Mouse (Mus musculus) liver, adult 2 months (tissue): Measurements from ENCODE around the gene Glb1l2. TPM values are rescaled to one million over a fixed set of nuclear protein-coding genes. Genes with fewer than 3 reads are reported as not detected.

Source experiments
- DNase-seq: peaks from one replicate; pipeline ENCODE4 v3.0.0-alpha.2; 2011; ENCODE audit warnings: low read depth, low spot score; ENCODE audit errors: extremely low read depth
- H3K27ac ChIP-seq: fragments of 200-500 bp; replicated peaks from 2 replicates; pipeline ENCODE4 v1.5.1; 2012; ENCODE audit warnings: low read depth, mild to moderate bottlenecking, control low read depth, inconsistent platforms, low read length; ENCODE audit not compliant: insufficient read depth
- H3K27me3 ChIP-seq: fragments of 200-500 bp; 2 replicates; pipeline ENCODE4 v1.6.1; 2012; ENCODE audit warnings: mild to moderate bottlenecking, moderate library complexity, low read length, inconsistent platforms; ENCODE audit not compliant: control insufficient read depth, insufficient read depth
- H3K36me3 ChIP-seq: fragments of 200-500 bp; 2 replicates; pipeline ENCODE4 v1.6.1; 2012; ENCODE audit warnings: low read length, inconsistent platforms; ENCODE audit not compliant: control insufficient read depth, insufficient read depth
- H3K4me1 ChIP-seq: fragments of 200-500 bp; 2 replicates; pipeline ENCODE4 v1.6.1; 2011; ENCODE audit warnings: low read length; ENCODE audit not compliant: control insufficient read depth, insufficient read depth
- H3K4me3 ChIP-seq: fragments of 200-500 bp; 2 replicates; pipeline ENCODE4 v1.5.1; 2011; ENCODE audit warnings: low read depth, mild to moderate bottlenecking, control low read depth, low read length, moderate library complexity; ENCODE audit not compliant: insufficient read depth
- H3K79me2 ChIP-seq: fragments of 200-500 bp; 2 replicates; pipeline ENCODE4 v1.6.1; 2012; ENCODE audit warnings: inconsistent platforms, mild to moderate bottlenecking, low read length, moderate library complexity; ENCODE audit not compliant: control insufficient read depth, insufficient read depth
- H3K9ac ChIP-seq: fragments of 200-500 bp; 2 replicates; pipeline ENCODE4 v1.6.1; 2012; ENCODE audit warnings: low read depth, mild to moderate bottlenecking, control low read depth, inconsistent platforms, low read length
- CTCF ChIP-seq: fragments of 200-500 bp; IDR thresholded peaks from 2 replicates; pipeline ENCODE4 v1.5.1; 2011; ENCODE audit warnings: low read depth, low read length, control low read depth
- POLR2A ChIP-seq: fragments of 200-500 bp; IDR thresholded peaks from 2 replicates; pipeline ENCODE4 v1.6.1; 2011; ENCODE audit warnings: low read length, control low read depth; ENCODE audit not compliant: insufficient read depth; ENCODE audit errors: extremely low read depth
- WGBS: fragments of 180-500 bp; shearing (Covaris S2); methylation state at CpG from one replicate; pipeline ENCODE4 v1.1.7; 2018; 5-methylcytosine and 5-hydroxymethylcytosine counted together
- polyA plus RNA-seq: library from polyadenylated mRNA; depleted of rRNA; stranded (reverse); fragments of >200 nt; gene quantifications from 2 replicates; pipeline ENCODE4 v1.2.3, GENCODE M21; 2012
- total RNA-seq: library from RNA; depleted of rRNA; stranded (reverse); fragments of >200 nt; gene quantifications from 2 replicates; pipeline ENCODE4 v1.2.3, GENCODE M21; 2014

The Glb1l2 gene
- total and polyA plus RNA-seq, 2 experiments, result 0.09 TPM; not detected in 1

DNA sequence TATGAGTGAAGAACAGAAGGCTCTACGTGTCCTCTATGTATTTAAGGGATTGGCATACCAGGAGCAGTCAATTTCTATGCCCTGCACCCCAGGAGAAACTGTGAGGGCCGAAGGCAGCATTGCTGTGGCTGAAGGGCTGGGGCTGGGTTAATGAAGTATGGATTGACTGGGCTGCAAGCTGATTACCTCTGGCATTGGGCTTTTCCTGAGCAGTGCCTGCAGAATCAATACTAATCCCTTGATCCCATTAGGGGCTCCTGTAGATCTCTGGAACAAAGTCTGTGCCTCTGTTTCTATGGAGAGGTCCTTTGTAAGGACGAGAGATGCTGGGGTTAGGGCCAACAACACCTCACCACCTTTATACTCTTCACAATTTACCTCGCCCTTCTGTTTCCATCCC lies 59.1 kb downstream of the Glb1l2 start:
- Histone ChIP-seq H3K36me3 (no peaks in the 10 kb centered on the region), H3K9ac (no peak overlapping the region), H3K4me3 (no peak overlapping the region), H3K27ac (no peak overlapping the region), H3K27me3 (no peaks in the 10 kb centered on the region), H3K4me1 (no peaks in the 10 kb centered on the region), H3K79me2 (no peaks in the 10 kb centered on the region)
- no peak for DNase-seq
- TF ChIP-seq CTCF (no peak), POLR2A (no peak)
- 38% methylated on average over 4 of the region's 4 CpGs for WGBS

DNA sequence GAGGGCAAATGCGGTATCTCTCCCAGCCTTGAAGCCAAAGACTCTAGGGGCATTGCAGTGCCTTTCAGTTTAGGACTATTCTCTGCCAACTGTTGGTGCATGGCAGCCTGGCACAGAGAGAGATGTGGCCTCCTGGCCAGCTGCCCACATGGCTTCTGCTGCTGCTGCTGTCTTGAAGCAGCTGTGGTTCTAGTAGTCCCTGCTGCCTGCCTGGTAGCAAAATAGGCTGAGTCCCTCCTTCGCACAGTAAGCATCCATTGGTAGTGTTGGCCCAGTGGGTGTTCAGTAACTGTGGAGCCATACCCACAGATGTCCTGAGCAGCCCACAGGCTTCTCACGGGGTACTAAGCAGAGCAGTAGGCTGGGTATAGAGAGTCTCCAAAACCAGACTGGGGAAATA lies 63.5 kb downstream of the Glb1l2 start:
- no peaks in the 10 kb centered on the region for H3K27me3 ChIP-seq
- no peak overlapping the region for H3K27ac ChIP-seq
- no peak for DNase-seq
- TF ChIP-seq CTCF (no peak), POLR2A (no peak)
- no peaks in the 10 kb centered on the region for H3K4me1 ChIP-seq
- no peaks in the 10 kb centered on the region for H3K36me3 ChIP-seq
- H3K79me2 ChIP-seq, result no peaks in the 10 kb centered on the region
- WGBS, result 83% methylated on average over 3 of the region's 3 CpGs
- H3K9ac ChIP-seq, result no peak overlapping the region
- no peak overlapping the region for H3K4me3 ChIP-seq

DNA sequence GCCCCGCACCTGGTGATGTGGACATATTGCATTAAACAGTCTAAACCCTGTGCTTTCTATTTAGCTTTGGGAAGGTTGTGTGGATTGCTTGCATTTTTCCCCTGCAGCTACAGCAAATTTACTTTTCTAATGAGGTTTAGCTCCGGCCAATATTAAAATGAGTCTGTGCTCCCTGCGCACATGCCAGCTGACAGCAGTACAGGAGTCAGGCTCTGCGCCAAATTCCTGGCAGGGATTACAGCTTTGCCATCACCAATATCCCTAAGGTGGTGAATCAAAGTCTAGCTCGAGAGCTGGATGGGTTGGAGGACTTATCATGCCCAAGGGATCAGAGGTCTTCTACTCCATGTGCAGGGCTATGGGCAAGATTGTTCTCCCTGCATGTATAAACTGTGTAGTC lies 69.2 kb downstream of the Glb1l2 start:
- no peaks in the 10 kb centered on the region for H3K36me3 ChIP-seq
- DNase-seq, result no peak
- no peak overlapping the region for H3K9ac ChIP-seq
- H3K27ac ChIP-seq, result no peak overlapping the region
- 65% methylated on average over 5 of the region's 5 CpGs for WGBS
- H3K27me3 ChIP-seq, result peaks cover 10% of the 10 kb centered on the region; the same call in 1 of the 2 replicates
- no peaks in the 10 kb centered on the region for H3K79me2 ChIP-seq
- H3K4me3 ChIP-seq, result no peak overlapping the region
- no peak for TF ChIP-seq POLR2A
- no peak for TF ChIP-seq CTCF
- H3K4me1 ChIP-seq, result no peaks in the 10 kb centered on the region

DNA sequence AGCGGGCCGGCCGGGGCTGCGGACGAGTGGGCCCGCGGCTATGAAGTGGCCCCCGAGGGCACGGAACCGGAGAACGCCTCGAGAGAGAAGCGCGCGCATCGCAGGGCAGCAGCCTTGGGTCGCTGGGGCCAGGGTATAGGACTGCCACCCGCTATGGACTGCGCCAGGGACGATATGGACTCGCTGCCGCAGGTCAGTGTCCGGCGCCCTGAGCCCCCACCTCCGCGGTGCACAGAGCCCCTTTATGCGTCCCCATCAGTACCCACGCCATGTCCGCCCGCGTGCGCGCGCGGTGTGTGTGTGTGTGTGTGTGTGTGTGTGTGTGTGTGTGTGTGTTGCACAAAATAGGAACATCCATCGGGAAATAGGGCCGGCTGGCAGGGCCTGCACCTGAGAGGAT lies 72.3 kb downstream of the Glb1l2 start:
- Histone ChIP-seq H3K4me3 (no peak overlapping the region), H3K27ac (no peak overlapping the region), H3K4me1 (no peaks in the 10 kb centered on the region), H3K27me3 (peaks cover 10% of the 10 kb centered on the region; the same call in 1 of the 2 replicates), H3K9ac (no peak overlapping the region), H3K79me2 (no peaks in the 10 kb centered on the region), H3K36me3 (no peaks in the 10 kb centered on the region)
- no peak for DNase-seq
- no peak for TF ChIP-seq POLR2A
- TF ChIP-seq CTCF, result no peak
- WGBS, result 4% methylated on average over 37 of the region's 37 CpGs

- H3K4me3 ChIP-seq, result no peak within 1 kb of the TSS
Observed at GRCm38 (mm10) chr9:26733206-26733891, 72.9 kb downstream of the Glb1l2 start, which contains the start of gene B3gat1. Gene B3gat1 (plus strand): TSS chr9:26733728.

GRCm38 (mm10) chr9:26728556-26728955 lies 77.7 kb downstream of the Glb1l2 start:
- Histone ChIP-seq H3K27me3 (0 out of 2 replicates have a peak, but pooled peaks cover 4% of the 10 kb centered on the region), H3K79me2 (no peaks in the 10 kb centered on the region), H3K4me1 (no peaks in the 10 kb centered on the region), H3K4me3 (no peak overlapping the region), H3K27ac (no peak overlapping the region), H3K9ac (no peak overlapping the region), H3K36me3 (no peaks in the 10 kb centered on the region)
- no peak for DNase-seq
- TF ChIP-seq CTCF (no peak), POLR2A (no peak)
- 59% methylated on average over 2 of the region's 2 CpGs for WGBS

More at GRCm38 (mm10) chr9:26733206-26733891, 72.9 kb downstream of the Glb1l2 start, which contains the start of gene B3gat1:
- TF ChIP-seq POLR2A (no peak), CTCF (no peak)
- Histone ChIP-seq H3K27me3 (peaks cover 10% of the 10 kb centered on the region; the same call in 1 of the 2 replicates), H3K27ac (no peak within 1 kb of the TSS), H3K36me3 (no peaks in the 10 kb centered on the region), H3K4me1 (no peaks in the 10 kb centered on the region), H3K9ac (no peak within 1 kb of the TSS), H3K79me2 (no peaks in the 10 kb centered on the region)
- DNase-seq, result no peak
- WGBS, result 9% methylated on average over 39 of the region's 65 CpGs
